Mouse (Mus musculus): ENCODE measurements around the gene Lrrn2.
A peak's percentile ranks its signal among the peaks of the same experiment; 100 is the strongest.
"Not testable (repeated sequence)": the region's sequence is repeated elsewhere in the genome, so short reads cannot be mapped to it uniquely, and the experiment has no call there.

The Lrrn2 gene

GRCm38 (mm10) chr1:132934856-132935255, 54.8 kb downstream of the Lrrn2 start:
- DNase-seq = no peak

- DNase-seq = no peak
Observed at GRCm38 (mm10) chr1:132937296-132938030, 57.4 kb downstream of the Lrrn2 start.

- no peak for DNase-seq
Observed at GRCm38 (mm10) chr1:132938975-132939374, 58.9 kb downstream of the Lrrn2 start.

- no peak for DNase-seq
Observed at GRCm38 (mm10) chr1:132945826-132946225, 65.8 kb downstream of the Lrrn2 start.

- no peak for DNase-seq
Observed at GRCm38 (mm10) chr1:132947811-132948210, 67.7 kb downstream of the Lrrn2 start.

- DNase-seq = no peak
Observed at GRCm38 (mm10) chr1:132956809-132957208, 76.7 kb downstream of the Lrrn2 start.

GRCm38 (mm10) chr1:132961751-132962150, 81.7 kb downstream of the Lrrn2 start:
- no peak for DNase-seq

- DNase-seq = no peak
Observed at GRCm38 (mm10) chr1:132964106-132964505, 84.0 kb downstream of the Lrrn2 start.

GRCm38 (mm10) chr1:132964691-132965090, 84.6 kb downstream of the Lrrn2 start:
- DNase-seq = no peak

- DNase-seq = peak in 1 of 2 experiments; percentile 11
Observed at GRCm38 (mm10) chr1:132968659-132969058, 88.6 kb downstream of the Lrrn2 start.

GRCm38 (mm10) chr1:132977402-132977801, 97.3 kb downstream of the Lrrn2 start:
- DNase-seq = no peak

- DNase-seq = no peak
Observed at GRCm38 (mm10) chr1:132981232-132981631, 101.2 kb downstream of the Lrrn2 start.

GRCm38 (mm10) chr1:132982728-132983127, 102.7 kb downstream of the Lrrn2 start:
- peak in 1 of 2 experiments; percentile 10 for DNase-seq

GRCm38 (mm10) chr1:132988556-132989459, 108.7 kb downstream of the Lrrn2 start:
- not testable (repeated sequence) for DNase-seq

Data from thymus, adult 18-20 months (tissue).